Comparison of ENCODE assay signal across 16 mouse cellular contexts in genomic region chr2:167734861-167735260, GRCm38 (mm10).
"Had no signal": no experiment of that assay in that cellular context is flagged by ENCODE, and none has a peak within 500 bp of the region (broad histone marks: within the 10 kb centered on the region; RNA-seq: fewer than 3 reads in every experiment).

No protein-coding gene starts in this region.

- H3K27me3 ChIP-seq: liver, embryonic 13.5 days; liver, embryonic 15.5 days; midbrain, embryonic 12.5 days; neural tube, embryonic 12.5 days; stomach, embryonic 15.5 days had no signal

- H3K4me2 ChIP-seq: liver, embryonic 13.5 days; liver, embryonic 15.5 days; lung, embryonic 14.5 days; midbrain, embryonic 12.5 days; neural tube, embryonic 12.5 days; stomach, embryonic 15.5 days had no signal

- H3K9ac ChIP-seq: liver, embryonic 13.5 days; liver, embryonic 15.5 days; liver, postnatal 0 days; lung, embryonic 14.5 days; midbrain, embryonic 12.5 days; neural tube, embryonic 12.5 days; stomach, embryonic 15.5 days had no signal

- H3K9me3 ChIP-seq: liver, embryonic 13.5 days; liver, embryonic 15.5 days; midbrain, embryonic 10.5 days; midbrain, embryonic 12.5 days; neural tube, embryonic 12.5 days; stomach, embryonic 15.5 days had no signal

- H3K4me1 ChIP-seq: liver, embryonic 13.5 days; midbrain, embryonic 12.5 days; neural tube, embryonic 12.5 days had no signal

- H3K4me3 ChIP-seq: liver, embryonic 13.5 days; liver, embryonic 15.5 days; midbrain, embryonic 10.5 days; midbrain, embryonic 12.5 days; neural tube, embryonic 12.5 days; stomach, embryonic 15.5 days had no signal

- H3K36me3 ChIP-seq: liver, embryonic 13.5 days; liver, embryonic 15.5 days; midbrain, embryonic 10.5 days; midbrain, embryonic 12.5 days; neural tube, embryonic 12.5 days; stomach, embryonic 15.5 days had no signal

- ATAC-seq: liver, postnatal 0 days; midbrain, embryonic 16.5 days had no signal

- H3K27ac ChIP-seq: liver, embryonic 13.5 days; liver, embryonic 15.5 days; macrophage; midbrain, embryonic 10.5 days; midbrain, embryonic 12.5 days; neural tube, embryonic 12.5 days; stomach, embryonic 15.5 days; stomach, postnatal 0 days had no signal

- DNase-seq: liver, embryonic 13.5 days; liver, postnatal 0 days; lung, embryonic 14.5 days; midbrain, embryonic 14.5 days; right cerebral cortex, postnatal 14 days; thymus, adult 2 months; thymus, postnatal 25 days; thymus, postnatal 4 days had no signal
